Mouse (Mus musculus): ENCODE data around the gene Arfgef2.

Gene Arfgef2

GRCm38 (mm10) chr2:166805250-166806172, at the start of gene Arfgef2:
TSS of gene Arfgef2 (plus strand) at chr2:166805588.
- DNase-seq (ENCODE audit: low spot score), result peak; percentile 90

- DNase-seq (ENCODE audit: low spot score), result no peak
These were observed 47.4 kb upstream of the Arfgef2 start for GRCm38 (mm10) chr2:166757969-166758368.

GRCm38 (mm10) chr2:166764051-166764450, 41.3 kb upstream of the Arfgef2 start:
- DNase-seq (ENCODE audit: low spot score), result no peak

DNA sequence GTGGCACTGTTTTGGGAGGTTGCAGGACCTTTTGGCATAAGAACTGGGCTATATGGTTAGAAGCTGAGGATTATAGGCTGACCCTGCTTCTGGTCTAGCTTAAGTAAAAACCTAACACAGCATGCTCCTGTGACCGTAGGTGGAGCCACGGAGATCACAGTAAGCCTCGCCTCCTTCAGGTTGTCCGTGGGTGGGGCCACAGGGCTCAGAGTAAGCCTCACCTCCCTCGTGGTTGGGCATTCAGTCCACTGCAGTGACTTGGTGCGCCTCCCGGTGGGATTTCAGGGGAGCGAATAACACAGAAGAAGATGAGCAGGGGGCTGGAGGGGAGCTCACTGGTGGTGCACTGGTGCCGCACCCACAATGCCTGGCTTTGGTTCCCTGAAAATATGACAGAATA, 37.8 kb upstream of the Arfgef2 start:
- no peak for DNase-seq (ENCODE audit: low spot score)

- peak; percentile 43 for DNase-seq (ENCODE audit: low spot score)
These were observed 34.0 kb upstream of the Arfgef2 start for GRCm38 (mm10) chr2:166771396-166771795.

DNA sequence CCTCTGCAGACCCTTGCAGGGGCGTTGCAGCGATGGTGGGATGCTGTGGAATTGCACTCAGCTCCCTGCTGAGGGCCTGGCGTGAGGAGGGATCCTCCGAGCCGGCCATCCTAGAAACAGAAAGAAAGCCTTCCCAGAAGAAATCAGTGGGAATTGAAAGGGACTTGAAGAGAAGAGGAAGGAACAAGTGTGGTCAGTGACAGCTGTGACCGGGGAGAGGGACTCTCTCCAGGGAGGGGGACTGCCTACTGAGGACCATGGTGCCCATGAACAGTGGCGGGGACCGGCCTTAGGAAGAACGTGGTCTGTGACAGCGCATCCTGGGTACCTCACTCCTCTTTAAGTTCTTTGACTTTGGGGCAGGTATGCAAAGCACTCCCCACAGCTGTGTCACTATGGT, 31.8 kb upstream of the Arfgef2 start:
- no peak for DNase-seq (ENCODE audit: low spot score)

DNA sequence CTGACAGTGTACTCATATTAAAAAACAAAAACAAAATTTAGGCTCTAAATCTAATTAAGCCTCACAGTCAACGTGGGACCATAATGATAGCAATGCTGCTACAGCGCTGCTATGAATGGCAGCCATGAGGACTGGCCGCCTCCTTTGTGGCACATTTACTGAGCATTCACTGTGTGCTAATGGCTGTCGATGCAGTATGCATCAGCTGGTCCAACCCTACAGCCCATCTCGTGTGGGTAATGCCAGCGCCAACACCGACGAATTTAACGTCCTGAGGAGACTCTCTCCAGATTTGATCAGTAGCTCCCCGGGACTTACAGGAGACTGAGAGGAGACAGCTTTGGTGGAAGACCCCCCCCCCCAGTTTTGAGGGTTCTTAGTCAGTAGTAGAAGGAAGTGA, 31.1 kb upstream of the Arfgef2 start:
- DNase-seq (ENCODE audit: low spot score), result no peak

DNA sequence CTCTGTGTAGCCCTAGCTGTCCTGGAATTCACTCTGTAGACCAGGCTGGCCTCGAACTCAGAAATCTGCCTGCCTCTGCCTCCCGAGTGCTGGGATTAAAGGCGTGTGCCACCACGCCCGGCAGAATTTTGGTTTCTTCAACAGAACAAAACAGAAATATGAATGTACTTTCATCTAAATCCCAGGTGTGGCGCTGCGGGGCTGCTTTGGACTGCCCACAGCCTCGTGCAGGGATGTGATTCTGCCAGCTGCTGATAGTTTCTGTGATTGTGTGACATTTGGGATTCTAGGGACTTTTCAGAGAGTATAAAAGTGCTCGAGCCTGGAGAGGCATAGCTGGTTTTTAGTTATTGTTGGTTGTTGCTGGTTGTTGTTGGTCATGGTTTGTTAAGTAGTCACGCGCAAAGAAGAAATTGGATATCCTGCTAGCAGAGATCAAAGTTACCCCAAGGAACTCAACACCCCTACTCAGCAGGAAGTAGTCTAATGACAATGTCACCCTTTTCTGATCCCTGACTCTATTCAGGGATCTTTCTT, 30.0 kb upstream of the Arfgef2 start:
- DNase-seq (ENCODE audit: low spot score), result no peak

DNA sequence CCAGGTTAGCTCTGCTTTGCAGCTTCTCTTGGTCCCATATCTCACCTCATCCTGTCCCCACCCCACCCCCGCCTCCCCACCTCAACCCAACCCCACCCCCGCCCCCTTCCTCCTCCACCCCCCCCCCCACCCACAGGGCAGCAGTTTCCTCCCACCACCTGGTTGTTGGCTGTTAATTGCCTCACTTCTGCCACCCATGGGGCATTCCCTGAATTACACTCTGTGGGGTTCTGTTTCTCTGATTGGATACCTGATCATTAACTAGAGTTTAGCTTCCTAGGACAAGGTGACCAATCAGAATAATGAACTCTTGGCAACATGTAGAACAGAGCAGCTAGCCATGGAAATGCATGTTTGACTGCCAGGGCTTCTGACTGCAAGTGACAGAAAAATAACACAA, 29.1 kb upstream of the Arfgef2 start:
- no peak for DNase-seq (ENCODE audit: low spot score)

GRCm38 (mm10) chr2:166779956-166780355, 25.4 kb upstream of the Arfgef2 start:
- DNase-seq (ENCODE audit: low spot score), result no peak

- peak; percentile 68 for DNase-seq (ENCODE audit: low spot score)
These were observed 24.3 kb upstream of the Arfgef2 start for GRCm38 (mm10) chr2:166780980-166781578.

- no peak for DNase-seq (ENCODE audit: low spot score)
These were observed 21.0 kb upstream of the Arfgef2 start for GRCm38 (mm10) chr2:166784376-166784775.

- DNase-seq (ENCODE audit: low spot score), result peak; percentile 92
These were observed 18.9 kb upstream of the Arfgef2 start for GRCm38 (mm10) chr2:166786353-166787004.

DNA sequence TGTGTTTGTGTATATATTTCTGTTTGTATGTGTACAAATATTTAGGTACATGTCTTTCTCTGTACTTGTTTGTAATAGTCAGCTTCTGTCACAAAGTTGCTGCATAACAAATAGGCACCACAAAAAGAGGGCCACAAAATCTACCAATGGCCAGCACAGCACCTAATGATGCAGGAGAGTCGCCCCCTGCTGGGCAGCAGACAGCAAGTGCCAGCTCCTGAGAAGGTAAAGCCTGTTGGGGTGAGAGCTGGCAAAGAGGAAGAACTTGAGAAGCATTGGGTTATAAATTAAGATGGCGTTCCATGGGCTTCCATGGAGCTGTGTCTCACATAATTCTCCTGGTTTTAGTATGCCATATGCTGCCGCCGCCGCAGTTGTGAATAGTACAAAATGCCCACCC, 13.7 kb upstream of the Arfgef2 start:
- no peak for DNase-seq (ENCODE audit: low spot score)

DNA sequence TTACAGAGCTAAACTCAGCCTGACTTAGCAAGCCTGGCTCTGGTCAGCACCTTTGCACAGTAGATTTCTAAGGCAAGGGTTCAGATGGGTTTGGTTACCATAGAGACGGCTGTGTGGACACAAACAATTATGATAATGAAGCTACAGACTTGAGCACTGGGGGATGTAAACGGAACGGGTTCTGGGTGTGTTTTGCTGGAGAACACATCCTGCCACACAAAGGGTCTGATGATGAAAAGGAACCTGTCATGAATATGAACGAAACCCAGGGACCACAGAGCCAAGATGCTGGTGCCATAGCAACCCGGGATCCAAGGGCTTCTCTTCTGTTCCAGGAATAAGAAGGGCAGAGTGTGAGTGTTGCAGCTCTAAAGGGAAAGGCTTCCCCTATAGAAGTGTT, 13.0 kb upstream of the Arfgef2 start, which contains the start of gene Trp53rkb:
Gene Trp53rkb, plus strand, starts transcription at position 177 of the 400 bp plus-strand sequence.
- DNase-seq (ENCODE audit: low spot score), result no peak

- peak; percentile 85 for DNase-seq (ENCODE audit: low spot score)
These were observed 11.7 kb upstream of the Arfgef2 start for GRCm38 (mm10) chr2:166793542-166794214.

DNA sequence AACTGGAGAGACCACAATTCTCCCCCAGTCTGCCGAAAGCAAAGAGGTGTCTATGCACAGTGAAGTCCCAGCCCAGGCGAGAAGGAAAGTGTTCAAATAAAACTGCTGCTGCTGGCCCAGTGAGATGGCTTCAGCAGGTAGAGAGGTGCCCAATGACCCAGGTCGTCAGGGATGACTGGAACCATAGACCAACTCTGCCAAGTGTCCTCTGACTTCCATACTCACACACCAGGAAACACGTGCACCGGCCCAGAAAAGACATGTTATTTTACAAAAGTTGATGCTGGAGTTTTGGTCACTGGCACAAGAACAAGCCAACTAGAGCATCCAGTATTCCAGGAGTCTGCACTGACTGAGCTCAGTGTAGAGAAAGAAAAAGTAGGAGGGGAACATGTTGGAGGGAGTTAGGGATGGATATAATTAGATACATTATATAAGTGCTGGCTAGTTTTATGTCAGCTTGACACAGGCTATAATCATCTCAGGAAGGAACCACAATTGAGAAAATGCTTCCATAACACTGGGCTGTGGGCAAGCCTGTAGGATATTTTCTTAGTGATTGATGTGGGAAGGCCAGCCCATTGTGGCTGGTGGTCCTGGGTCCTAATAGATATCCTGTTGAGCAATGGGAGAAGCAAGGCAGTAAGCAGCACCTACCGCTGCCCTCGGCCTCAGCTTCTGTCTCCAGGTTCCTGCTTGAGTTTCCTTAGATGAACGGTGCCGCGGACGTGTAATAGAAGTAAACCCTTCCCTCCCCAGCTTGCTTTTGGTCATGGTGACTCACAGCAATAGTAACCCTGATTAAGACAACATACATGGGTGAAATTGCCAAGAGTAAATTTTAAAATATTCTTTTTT, 5.5 kb upstream of the Arfgef2 start:
- no peak for DNase-seq (ENCODE audit: low spot score)

GRCm38 (mm10) chr2:166800473-166800857, 4.9 kb upstream of the Arfgef2 start:
- no peak for DNase-seq (ENCODE audit: low spot score)

- no peak for DNase-seq (ENCODE audit: low spot score)
These were observed 4.0 kb upstream of the Arfgef2 start for GRCm38 (mm10) chr2:166801436-166801835.

DNA sequence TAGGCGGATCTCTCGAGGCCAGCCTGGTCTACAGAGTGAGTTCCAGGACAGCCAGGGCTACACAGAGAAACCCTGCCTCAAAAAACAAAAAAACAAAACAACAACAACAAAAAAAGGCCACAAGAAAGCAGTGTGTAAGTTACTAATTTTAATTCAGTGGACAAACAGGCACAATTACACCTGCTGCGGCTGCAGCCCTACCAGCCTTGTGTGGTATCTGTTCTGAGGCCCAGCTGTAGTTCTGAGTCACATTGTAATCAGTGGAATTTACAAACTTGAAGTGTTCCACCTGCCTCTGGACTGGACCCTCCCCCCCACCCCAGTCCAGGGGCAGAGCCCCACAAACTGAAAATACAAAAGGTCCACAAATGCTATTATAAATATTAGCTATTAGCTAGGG, 2.1 kb upstream of the Arfgef2 start:
- no peak for DNase-seq (ENCODE audit: low spot score)

GRCm38 (mm10) chr2:166806173-166806705, 851 bp downstream of the Arfgef2 start:
- no peak for DNase-seq (ENCODE audit: low spot score)
